Mouse (Mus musculus) lung, postnatal 36 days (tissue): ENCODE results near the gene Errfi1.

ENCODE experiments used
- DNase-seq: peaks from one replicate; pipeline ENCODE4 v3.0.0; 2022; ENCODE audit warnings: mixed read lengths

The Errfi1 gene

DNA sequence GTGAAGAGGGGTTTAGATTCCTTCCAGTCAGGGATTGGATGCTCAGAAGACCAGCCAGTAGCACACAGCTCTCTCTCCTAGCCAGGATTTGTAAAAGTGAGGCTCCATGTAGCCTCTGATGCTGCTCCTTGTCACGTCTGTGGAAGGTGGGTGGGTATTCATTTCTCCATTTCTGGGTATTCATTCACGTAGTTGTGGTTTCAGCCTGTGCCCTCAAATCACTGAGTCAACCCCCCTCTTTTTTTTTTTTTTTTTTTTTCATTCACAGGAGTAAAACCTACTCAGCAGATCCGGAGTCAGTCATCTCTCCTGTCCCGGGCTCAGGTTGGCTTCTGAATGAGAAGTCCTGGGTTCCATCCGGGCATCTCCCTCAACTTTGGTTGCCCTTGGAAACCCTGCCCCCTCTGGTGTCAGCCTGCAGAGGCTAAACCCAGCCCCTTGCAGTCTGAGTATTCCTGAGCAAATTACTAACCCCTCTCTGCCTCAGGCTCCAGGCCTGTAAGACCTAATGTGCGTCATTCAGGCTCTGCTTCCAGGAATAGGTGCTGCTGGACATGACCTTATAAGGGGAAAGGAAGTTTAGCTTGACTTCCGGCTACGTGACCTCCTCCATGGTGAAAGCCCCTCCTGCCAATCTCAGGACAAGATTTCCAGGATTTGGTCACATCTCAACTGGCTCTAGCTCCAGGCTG, 63.8 kb downstream of the Errfi1 start:
- no peak for DNase-seq
